Comparison of ENCODE assay signal across 8 mouse cellular contexts in genomic region chr2:75702588-75702976, GRCm38 (mm10). TPM values are rescaled to one million over a fixed set of nuclear protein-coding genes. Genes with fewer than 3 reads are reported as not detected.
DNase-seq lines count a peak whose midpoint lies in the region; ATAC-seq lines count a peak whose summit lies in the region.

No protein-coding gene starts in this region.

- peak overlapping the region; percentile 97 for H3K27ac ChIP-seq in forebrain, embryonic 10.5 days
- H3K27ac ChIP-seq in limb, embryonic 11.5 days (replicated peaks; ENCODE audit: low read depth, low read length), result peak overlapping the region; percentile 93; the same call in 1 of the 2 replicates
- peak overlapping the region; percentile 98 for H3K27ac ChIP-seq in stomach, embryonic 15.5 days

- H3K4me1 ChIP-seq in megakaryocyte, embryonic 14.5 days, result peaks cover 65% of the 10 kb centered on the region
- H3K4me1 ChIP-seq in forebrain, embryonic 10.5 days, result peaks cover 87% of the 10 kb centered on the region
- H3K4me1 ChIP-seq in limb, embryonic 11.5 days (ENCODE audit: control insufficient read depth, insufficient read depth, low read length), result peaks cover 13% of the 10 kb centered on the region
- peaks cover 22% of the 10 kb centered on the region for H3K4me1 ChIP-seq in stomach, embryonic 15.5 days

- no peak for ATAC-seq in megakaryocyte, adult 5-6 weeks (ENCODE audit: poor library complexity, severe bottlenecking)
- no peak for ATAC-seq in limb, embryonic 11.5 days (ENCODE audit: insufficient number of reproducible peaks, low FRiP score, low TSS enrichment, low read depth)
- no peak for ATAC-seq in stomach, embryonic 15.5 days (ENCODE audit: insufficient read depth, low FRiP score, low read depth)

- peaks cover 54% of the 10 kb centered on the region for H3K36me3 ChIP-seq in megakaryocyte, embryonic 14.5 days (replicated peaks; ENCODE audit: low read length)
- H3K36me3 ChIP-seq in forebrain, embryonic 10.5 days (replicated peaks), result no peaks in the 10 kb centered on the region
- no peaks in the 10 kb centered on the region for H3K36me3 ChIP-seq in limb, embryonic 11.5 days (ENCODE audit: control insufficient read depth, insufficient read depth, low read length)
- H3K36me3 ChIP-seq in stomach, embryonic 15.5 days, result no peaks in the 10 kb centered on the region

- H3K4me3 ChIP-seq in megakaryocyte, embryonic 14.5 days (replicated peaks), result peak overlapping the region; percentile 98
- H3K4me3 ChIP-seq in forebrain, embryonic 10.5 days, result peak overlapping the region; percentile 78
- peak overlapping the region; percentile 86 for H3K4me3 ChIP-seq in limb, embryonic 11.5 days (ENCODE audit: low read depth, low read length)
- H3K4me3 ChIP-seq in stomach, embryonic 15.5 days (replicated peaks), result peak overlapping the region; percentile 79

- DNase-seq in forebrain, embryonic 10.5 days (ENCODE audit: extremely low spot score, low spot score), result no peak
- DNase-seq in limb, embryonic 11.5 days (ENCODE audit: low spot score), result no peak
- no peak for DNase-seq in ovary, adult 18-20 months (ENCODE audit: low spot score)
- DNase-seq in thymus, postnatal 14 days, result no peak
- DNase-seq in gastrocnemius, adult 8-10 months (ENCODE audit: low spot score in 2 of 2), result no peak

- H3K9me3 ChIP-seq in megakaryocyte, embryonic 14.5 days, result no peaks in the 10 kb centered on the region
- H3K9me3 ChIP-seq in forebrain, embryonic 10.5 days, result no peaks in the 10 kb centered on the region
- H3K9me3 ChIP-seq in limb, embryonic 11.5 days (ENCODE audit: control insufficient read depth, low read length), result no peaks in the 10 kb centered on the region
- H3K9me3 ChIP-seq in stomach, embryonic 15.5 days, result no peaks in the 10 kb centered on the region

- peak overlapping the region; percentile 88 for H3K4me2 ChIP-seq in limb, embryonic 11.5 days (ENCODE audit: low read depth, severe bottlenecking)
- peak overlapping the region; percentile 59 for H3K4me2 ChIP-seq in stomach, embryonic 15.5 days

- no peaks in the 10 kb centered on the region for H3K27me3 ChIP-seq in megakaryocyte, embryonic 14.5 days (replicated peaks)
- H3K27me3 ChIP-seq in forebrain, embryonic 10.5 days (ENCODE audit: poor library complexity, severe bottlenecking), result no peaks in the 10 kb centered on the region
- H3K27me3 ChIP-seq in limb, embryonic 11.5 days (ENCODE audit: control insufficient read depth, insufficient read depth, low read length), result no peaks in the 10 kb centered on the region
- no peaks in the 10 kb centered on the region for H3K27me3 ChIP-seq in stomach, embryonic 15.5 days (replicated peaks)

- peak overlapping the region; percentile 86 for H3K9ac ChIP-seq in limb, embryonic 11.5 days (ENCODE audit: low read length)
- peak overlapping the region; percentile 90; the same call in 1 of the 2 replicates for H3K9ac ChIP-seq in stomach, embryonic 15.5 days

- 59% methylated on average over 5 of the region's 5 CpGs for WGBS in forebrain, embryonic 10.5 days
- WGBS in limb, embryonic 11.5 days, result 27% methylated on average over 5 of the region's 5 CpGs
- 8% methylated on average over 5 of the region's 5 CpGs for WGBS in stomach, embryonic 15.5 days

RNA-seq across cellular contexts. Expression of gene Nfe2l2, which starts 1.9 kb away (rescaled TPM):
- 11.9 and 34.2 TPM in 2 replicates for polyA plus RNA-seq in megakaryocyte, embryonic 14.5 days (2012; ENCODE audit: insufficient read depth, low replicate concordance)
- 148 TPM in 2 replicates for total RNA-seq in megakaryocyte, adult 5-6 weeks (2015)
- 81.2 and 94.4 TPM in 2 replicates for total RNA-seq in megakaryocyte, adult 5-6 weeks (2017)
- polyA plus RNA-seq in forebrain, embryonic 10.5 days (2016; fragmentation: Nextera tagmentation; extraction: Ambion mirVana), result 23.8 and 26.5 TPM in 2 replicates
- 42.1 and 45.3 TPM in 2 replicates for polyA plus RNA-seq in limb, embryonic 11.5 days (2014; fragmentation: Nextera tagmentation; extraction: Ambion mirVana)
- 93.9 and 97.4 TPM in 2 replicates for polyA plus RNA-seq in stomach, embryonic 15.5 days (2015; fragmentation: Nextera tagmentation; extraction: Ambion mirVana)
- 10 to 100 TPM; 31.3 to 37.6 (median 34.7) TPM for total RNA-seq in gastrocnemius, adult 8-10 months (2022)

RNA-seq across cellular contexts. Expression of gene Hnrnpa3, which starts 43.5 kb away (rescaled TPM):
- polyA plus RNA-seq in megakaryocyte, embryonic 14.5 days (2012; ENCODE audit: insufficient read depth, low replicate concordance), result 28.2 and 136 TPM in 2 replicates
- total RNA-seq in megakaryocyte, adult 5-6 weeks (2015), result 596 and 620 TPM in 2 replicates
- total RNA-seq in megakaryocyte, adult 5-6 weeks (2017), result 223 and 241 TPM in 2 replicates
- polyA plus RNA-seq in forebrain, embryonic 10.5 days (2016; fragmentation: Nextera tagmentation; extraction: Ambion mirVana), result 405 and 428 TPM in 2 replicates
- 326 and 364 TPM in 2 replicates for polyA plus RNA-seq in limb, embryonic 11.5 days (2014; fragmentation: Nextera tagmentation; extraction: Ambion mirVana)
- 241 and 344 TPM in 2 replicates for polyA plus RNA-seq in stomach, embryonic 15.5 days (2015; fragmentation: Nextera tagmentation; extraction: Ambion mirVana)
- total RNA-seq in gastrocnemius, adult 8-10 months (2022), result 100 to 1,000 TPM in 2 of 4 experiments, 10 to 100 TPM in 2; 89.8 to 139 (median 106) TPM
